Mouse (Mus musculus): Measurements from ENCODE around the gene Thbs3.

- no peak for TF ChIP-seq CTCF (IDR thresholded peaks at IDR 0.05)
- no peak for TF ChIP-seq EP300 (IDR thresholded peaks at IDR 0.05)
Observed at GRCm38 (mm10) chr3:89276061-89276460, 61.1 kb downstream of the Thbs3 start.
